In the genomic region with DNA sequence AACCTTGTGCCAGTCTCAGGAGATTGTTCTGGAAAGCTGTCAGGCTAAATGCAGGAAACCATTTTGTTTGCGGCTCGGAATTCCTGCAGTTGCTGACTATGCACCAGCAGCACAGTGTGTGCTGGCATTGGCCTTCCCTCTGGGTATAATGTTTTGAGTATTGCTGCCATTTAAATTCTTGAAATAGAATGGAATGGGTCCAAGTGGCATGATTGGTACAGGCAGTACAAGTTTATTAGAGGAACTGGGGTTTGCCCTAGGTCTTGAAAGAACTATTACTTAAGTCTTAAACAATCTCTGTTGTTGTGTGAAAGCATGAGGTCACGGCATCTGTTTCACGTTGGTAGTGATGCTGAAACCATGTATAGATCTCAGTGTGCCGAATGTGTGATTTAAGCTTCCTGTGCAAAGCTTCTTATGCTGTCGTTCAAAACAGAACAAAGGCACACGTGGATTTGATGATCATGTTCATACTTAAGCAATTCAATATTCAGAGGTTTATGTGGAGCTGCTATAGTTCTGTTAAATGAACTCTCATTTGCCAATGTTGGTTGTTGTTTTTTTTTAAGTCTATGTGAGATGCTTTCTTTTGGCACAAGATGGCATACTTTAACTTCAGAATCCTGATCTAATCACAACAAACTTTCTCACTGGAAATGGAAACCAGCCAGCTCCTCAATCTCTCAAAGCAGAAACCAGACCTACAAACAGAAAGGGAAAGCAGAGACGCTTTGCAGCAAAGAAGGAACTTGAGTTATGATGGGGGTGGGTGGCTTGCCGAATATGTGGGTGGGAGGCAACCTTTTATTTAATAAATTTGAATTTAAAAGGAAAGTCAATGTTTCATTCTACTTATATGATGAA, we compare ENCODE assay signal across 10 mouse cellular contexts.
DNase-seq lines count a peak whose midpoint lies in the region; ATAC-seq and TF ChIP-seq lines count a peak whose summit lies in the region.
"Had no signal": no experiment of that assay in that cellular context is flagged by ENCODE, and none has a peak within 500 bp of the region (broad histone marks: within the 10 kb centered on the region; RNA-seq: fewer than 3 reads in every experiment).

No protein-coding gene starts in this region.

- CTCF ChIA-PET in Patski (lab: Charles Lee), result interaction anchor here (1.0 to 1.1 kb wide), 2 partner anchors 17 to 770 kb away, joined by 3 read pairs; no protein-coding TSS in a partner anchor

- ATAC-seq in kidney, postnatal 0 days (replicated peaks; ENCODE audit: low FRiP score, low read depth), result no peak
- no peak for ATAC-seq in Patski
- ATAC-seq in granulocyte monocyte progenitor cell, adult 5-6 weeks (replicated peaks; ENCODE audit: poor library complexity, severe bottlenecking), result no peak
- ATAC-seq in monocyte, adult 5-6 weeks (replicated peaks; ENCODE audit: insufficient number of reproducible peaks, low FRiP score, low TSS enrichment, poor library complexity, severe bottlenecking), result no peak

- POLR2A ChIA-PET in Patski (lab: Charles Lee), result no interaction called here

- H3K27me3 ChIP-seq in kidney, postnatal 0 days (ENCODE audit: insufficient read depth, low read length), result no peaks in the 10 kb centered on the region
- H3K27me3 ChIP-seq in Patski, result peaks cover 12% of the 10 kb centered on the region

- no peak overlapping the region for H3K4me3 ChIP-seq in kidney, postnatal 0 days (replicated peaks; ENCODE audit: low read depth, low read length)

- H3K4me1 ChIP-seq in kidney, postnatal 0 days (replicated peaks; ENCODE audit: insufficient read depth, low read length), result no peaks in the 10 kb centered on the region

- no peak overlapping the region for H3K4me2 ChIP-seq in kidney, postnatal 0 days (ENCODE audit: low read length)

- in situ Hi-C loops in Patski (cut with MboI; ENCODE audit: low pct_unique_long_range_greater_than_20kb), result no loop called here

- TF ChIP-seq CTCF in kidney, postnatal 0 days (IDR thresholded peaks at IDR 0.05; ENCODE audit: low read depth), result 0 out of 2 replicates have a peak, but pooled peaks have one; percentile 16
- TF ChIP-seq CTCF in Patski (IDR thresholded peaks at IDR 0.05), result peak; percentile 28

- no peak overlapping the region for H3K27ac ChIP-seq in kidney, postnatal 0 days

- no peak overlapping the region for H3K9ac ChIP-seq in kidney, postnatal 0 days (ENCODE audit: low read depth, low read length)

- H3K36me3 ChIP-seq in kidney, postnatal 0 days (ENCODE audit: insufficient read depth, low read length), result no peaks in the 10 kb centered on the region

- 67% methylated on average over 9 of the region's 9 CpGs for WGBS in kidney, postnatal 0 days

- DNase-seq in kidney, postnatal 0 days (ENCODE audit: low spot score), result peak; percentile 19
- no peak for DNase-seq in kidney, postnatal 10 days
- no peak for DNase-seq in Patski (ENCODE audit: low read depth, low spot score)
- DNase-seq in fibroblast of lung, adult 2 months (ENCODE audit: low read depth), result peak; percentile 19
- DNase-seq in layer of hippocampus, postnatal 14 days (ENCODE audit: low spot score in 2 of 2), result peak; percentile 19 to 60
- DNase-seq: cerebellum, adult 9-11 months; gastrocnemius, postnatal 36 days; thymus, postnatal 14 days had no signal

- H3K9me3 ChIP-seq in kidney, postnatal 0 days (replicated peaks; ENCODE audit: low read length), result no peaks in the 10 kb centered on the region

Comparison
In these comparisons a context has a peak if more than half of its experiments do, and no peak if none do; other contexts are left out.
1. DNase-seq: peak in kidney, postnatal 0 days (single experiment), fibroblast of lung, adult 2 months (single experiment) and layer of hippocampus, postnatal 14 days (2 of 2); none in kidney, postnatal 10 days (single experiment) and Patski (single experiment).